Mouse (Mus musculus) myocyte (in vitro differentiated cells): ENCODE data around the gene Ncoa5.

Experiments used
- MAX ChIP-seq: IDR thresholded peaks from one replicate; pipeline ENCODE4 v1.6.1; 2011; ENCODE audit warnings: low read depth, mild to moderate bottlenecking, control low read depth
- MYOD1 ChIP-seq, 3 experiments: IDR thresholded peaks; one replicate each; pipeline ENCODE4 v1.6.1; 2011; ENCODE audit warnings: control low read depth in 2 of 3, low read depth in 2 of 3, mild to moderate bottlenecking in 2 of 3, moderate library complexity in 1 of 3; ENCODE audit not compliant: insufficient read length in 2 of 3, control insufficient read depth in 1 of 3
- MYOG ChIP-seq, 3 experiments: IDR thresholded peaks; one replicate each; pipeline ENCODE4 v1.6.1; 2011; ENCODE audit warnings: control low read depth in 2 of 3, low read depth in 2 of 3, mild to moderate bottlenecking in 2 of 3; ENCODE audit not compliant: insufficient read length in 2 of 3, control insufficient read depth in 1 of 3, insufficient read depth in 1 of 3
- POLR2A ChIP-seq: IDR thresholded peaks from one replicate; pipeline ENCODE4 v1.6.1; 2011; ENCODE audit warnings: low read depth, mild to moderate bottlenecking, control low read depth, moderate library complexity; ENCODE audit not compliant: insufficient read length
- POLR2AphosphoS2 ChIP-seq: IDR thresholded peaks from one replicate; pipeline ENCODE4 v1.6.1; 2011; ENCODE audit warnings: low read depth, control low read depth; ENCODE audit not compliant: insufficient read length
- SRF ChIP-seq: IDR thresholded peaks from one replicate; pipeline ENCODE4 v1.6.1; 2011; ENCODE audit warnings: low read depth; ENCODE audit not compliant: control insufficient read depth, insufficient read length
- TCF12 ChIP-seq: IDR thresholded peaks from one replicate; pipeline ENCODE4 v1.6.1; 2011; ENCODE audit warnings: mild to moderate bottlenecking, control low read depth; ENCODE audit not compliant: poor library complexity, insufficient read depth, severe bottlenecking

GRCm38 (mm10) chr2:165077055-165077454 is 42.4 kb upstream of the Ncoa5 start:
- TF ChIP-seq MAX (no peak), TCF12 (no peak), POLR2AphosphoS2 (no peak), SRF (no peak), POLR2A (no peak), MYOD1 (IDR thresholded peaks at IDR 0.05; ENCODE audit: control insufficient read depth in 1 of 3, insufficient read length in 2 of 3, low read depth in 2 of 3) (no peak), MYOG (IDR thresholded peaks at IDR 0.05; ENCODE audit: control insufficient read depth in 1 of 3, insufficient read depth in 1 of 3, insufficient read length in 2 of 3, low read depth in 2 of 3) (no peak)
